Mouse (Mus musculus): ENCODE measurements around the gene Ppp1r37. TPM values are rescaled to one million over a fixed set of nuclear protein-coding genes. Genes with fewer than 3 reads are reported as not detected.

Gene Ppp1r37
- polyA plus RNA-seq, 1 experiment from 2014 or later = 15.0 TPM

- no peak overlapping the region for H3K27ac ChIP-seq (ENCODE audit: low read depth, low read length)
- WGBS = 53% methylated on average over 2 of the region's 2 CpGs
- H3K27me3 ChIP-seq (replicated peaks; ENCODE audit: control insufficient read depth, insufficient read depth, low read length) = no peaks in the 10 kb centered on the region
- H3K4me2 ChIP-seq (replicated peaks; ENCODE audit: low read depth) = no peak overlapping the region
- H3K4me1 ChIP-seq (replicated peaks; ENCODE audit: control insufficient read depth, insufficient read depth, low read length) = peaks cover 15% of the 10 kb centered on the region; the same call in 1 of the 2 replicates
- H3K4me3 ChIP-seq (ENCODE audit: low read depth, low read length) = no peak overlapping the region
- H3K36me3 ChIP-seq (ENCODE audit: control insufficient read depth, insufficient read depth) = no peaks in the 10 kb centered on the region; the same call in 1 of the 2 replicates
- no peak overlapping the region for H3K9ac ChIP-seq (ENCODE audit: low read depth, low read length)
- no peaks in the 10 kb centered on the region for H3K9me3 ChIP-seq (ENCODE audit: control insufficient read depth)
- no peak for TF ChIP-seq CTCF (IDR thresholded peaks at IDR 0.05; ENCODE audit: low read depth)
- ATAC-seq = peak; percentile 22
Measured at GRCm38 (mm10) chr7:19547344-19547969, 15.4 kb downstream of the Ppp1r37 start.

GRCm38 (mm10) chr7:19546007-19546406 lies 16.9 kb downstream of the Ppp1r37 start:
- Histone ChIP-seq H3K4me3 (ENCODE audit: low read depth, low read length) (no peak overlapping the region), H3K36me3 (ENCODE audit: control insufficient read depth, insufficient read depth) (no peaks in the 10 kb centered on the region; the same call in 1 of the 2 replicates), H3K9me3 (ENCODE audit: control insufficient read depth) (no peaks in the 10 kb centered on the region), H3K27me3 (replicated peaks; ENCODE audit: control insufficient read depth, insufficient read depth, low read length) (no peaks in the 10 kb centered on the region), H3K9ac (ENCODE audit: low read depth, low read length) (no peak overlapping the region), H3K4me2 (replicated peaks; ENCODE audit: low read depth) (no peak overlapping the region), H3K27ac (ENCODE audit: low read depth, low read length) (no peak overlapping the region), H3K4me1 (replicated peaks; ENCODE audit: control insufficient read depth, insufficient read depth, low read length) (0 out of 2 replicates have a peak, but pooled peaks cover 6% of the 10 kb centered on the region)
- no peak for TF ChIP-seq CTCF (IDR thresholded peaks at IDR 0.05; ENCODE audit: low read depth)
- ATAC-seq = peak; percentile 27; the same call in 1 of the 2 replicates
- 15% methylated on average over 3 of the region's 3 CpGs for WGBS

DNA sequence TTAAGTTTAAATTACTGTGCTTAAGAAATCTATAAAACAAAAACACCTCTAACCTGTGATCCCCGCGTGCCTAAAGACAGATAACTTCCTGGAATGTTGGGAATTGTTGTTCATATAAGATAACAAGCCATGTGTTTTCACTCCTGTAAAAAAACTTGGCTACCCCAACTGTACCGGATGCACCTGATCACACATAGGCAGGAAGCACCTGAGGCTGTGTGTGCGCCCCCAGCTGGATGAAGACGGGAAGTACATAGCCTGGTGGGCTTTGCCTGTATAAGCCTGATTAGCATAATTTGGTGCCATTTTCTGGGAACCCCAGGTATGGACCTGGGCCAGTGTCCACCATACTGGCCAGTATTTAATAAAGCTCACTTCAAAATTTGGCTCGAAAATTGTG lies 19.3 kb downstream of the Ppp1r37 start:
- Histone ChIP-seq H3K27me3 (replicated peaks; ENCODE audit: control insufficient read depth, insufficient read depth, low read length) (no peaks in the 10 kb centered on the region), H3K4me1 (replicated peaks; ENCODE audit: control insufficient read depth, insufficient read depth, low read length) (0 out of 2 replicates have a peak, but pooled peaks cover 6% of the 10 kb centered on the region), H3K4me2 (replicated peaks; ENCODE audit: low read depth) (no peak overlapping the region), H3K9me3 (ENCODE audit: control insufficient read depth) (no peaks in the 10 kb centered on the region), H3K4me3 (ENCODE audit: low read depth, low read length) (no peak overlapping the region), H3K36me3 (ENCODE audit: control insufficient read depth, insufficient read depth) (no peaks in the 10 kb centered on the region), H3K27ac (ENCODE audit: low read depth, low read length) (no peak overlapping the region), H3K9ac (ENCODE audit: low read depth, low read length) (no peak overlapping the region)
- no peak for ATAC-seq
- TF ChIP-seq CTCF (IDR thresholded peaks at IDR 0.05; ENCODE audit: low read depth) = peak; percentile 68
- WGBS = 37% methylated on average over 6 of the region's 6 CpGs

- Histone ChIP-seq H3K4me1 (replicated peaks; ENCODE audit: control insufficient read depth, insufficient read depth, low read length) (no peaks in the 10 kb centered on the region), H3K9ac (ENCODE audit: low read depth, low read length) (no peak overlapping the region), H3K27ac (ENCODE audit: low read depth, low read length) (no peak overlapping the region), H3K9me3 (ENCODE audit: control insufficient read depth) (no peaks in the 10 kb centered on the region), H3K36me3 (ENCODE audit: control insufficient read depth, insufficient read depth) (no peaks in the 10 kb centered on the region), H3K4me3 (ENCODE audit: low read depth, low read length) (no peak overlapping the region), H3K4me2 (replicated peaks; ENCODE audit: low read depth) (no peak overlapping the region), H3K27me3 (replicated peaks; ENCODE audit: control insufficient read depth, insufficient read depth, low read length) (no peaks in the 10 kb centered on the region)
- 0 out of 2 replicates have a peak, but pooled peaks have one; percentile 14 for ATAC-seq
- no peak for TF ChIP-seq CTCF (IDR thresholded peaks at IDR 0.05; ENCODE audit: low read depth)
- 60% methylated on average over 8 of the region's 8 CpGs for WGBS
Measured at GRCm38 (mm10) chr7:19542155-19542691, 20.7 kb downstream of the Ppp1r37 start.

- no peaks in the 10 kb centered on the region for H3K36me3 ChIP-seq (ENCODE audit: control insufficient read depth, insufficient read depth)
- H3K9me3 ChIP-seq (ENCODE audit: control insufficient read depth) = no peaks in the 10 kb centered on the region
- WGBS = 82% methylated on average over 7 of the region's 7 CpGs
- H3K27me3 ChIP-seq (replicated peaks; ENCODE audit: control insufficient read depth, insufficient read depth, low read length) = no peaks in the 10 kb centered on the region
- no peak overlapping the region for H3K9ac ChIP-seq (ENCODE audit: low read depth, low read length)
- no peak for TF ChIP-seq CTCF (IDR thresholded peaks at IDR 0.05; ENCODE audit: low read depth)
- 0 out of 2 replicates have a peak, but pooled peaks have one; percentile 1 for ATAC-seq
- no peak overlapping the region for H3K27ac ChIP-seq (ENCODE audit: low read depth, low read length)
- H3K4me2 ChIP-seq (replicated peaks; ENCODE audit: low read depth) = no peak overlapping the region
- H3K4me3 ChIP-seq (ENCODE audit: low read depth, low read length) = no peak overlapping the region
- no peaks in the 10 kb centered on the region for H3K4me1 ChIP-seq (replicated peaks; ENCODE audit: control insufficient read depth, insufficient read depth, low read length)
Measured at GRCm38 (mm10) chr7:19541681-19542154, 21.2 kb downstream of the Ppp1r37 start.

- ATAC-seq = no peak
- H3K4me1 ChIP-seq (replicated peaks; ENCODE audit: control insufficient read depth, insufficient read depth, low read length) = no peaks in the 10 kb centered on the region
- H3K36me3 ChIP-seq (ENCODE audit: control insufficient read depth, insufficient read depth) = no peaks in the 10 kb centered on the region
- TF ChIP-seq CTCF (IDR thresholded peaks at IDR 0.05; ENCODE audit: low read depth) = no peak
- H3K9ac ChIP-seq (ENCODE audit: low read depth, low read length) = no peak overlapping the region
- H3K4me3 ChIP-seq (ENCODE audit: low read depth, low read length) = no peak overlapping the region
- no peaks in the 10 kb centered on the region for H3K9me3 ChIP-seq (ENCODE audit: control insufficient read depth)
- H3K27ac ChIP-seq (ENCODE audit: low read depth, low read length) = no peak overlapping the region
- H3K27me3 ChIP-seq (replicated peaks; ENCODE audit: control insufficient read depth, insufficient read depth, low read length) = no peaks in the 10 kb centered on the region
- H3K4me2 ChIP-seq (replicated peaks; ENCODE audit: low read depth) = no peak overlapping the region
- 76% methylated on average over 2 of the region's 2 CpGs for WGBS
Measured at GRCm38 (mm10) chr7:19540771-19541566, 21.9 kb downstream of the Ppp1r37 start.

Data from intestine, postnatal 0 days (tissue).